ENCODE assay signal across 34 mouse cellular contexts in the genomic region with DNA sequence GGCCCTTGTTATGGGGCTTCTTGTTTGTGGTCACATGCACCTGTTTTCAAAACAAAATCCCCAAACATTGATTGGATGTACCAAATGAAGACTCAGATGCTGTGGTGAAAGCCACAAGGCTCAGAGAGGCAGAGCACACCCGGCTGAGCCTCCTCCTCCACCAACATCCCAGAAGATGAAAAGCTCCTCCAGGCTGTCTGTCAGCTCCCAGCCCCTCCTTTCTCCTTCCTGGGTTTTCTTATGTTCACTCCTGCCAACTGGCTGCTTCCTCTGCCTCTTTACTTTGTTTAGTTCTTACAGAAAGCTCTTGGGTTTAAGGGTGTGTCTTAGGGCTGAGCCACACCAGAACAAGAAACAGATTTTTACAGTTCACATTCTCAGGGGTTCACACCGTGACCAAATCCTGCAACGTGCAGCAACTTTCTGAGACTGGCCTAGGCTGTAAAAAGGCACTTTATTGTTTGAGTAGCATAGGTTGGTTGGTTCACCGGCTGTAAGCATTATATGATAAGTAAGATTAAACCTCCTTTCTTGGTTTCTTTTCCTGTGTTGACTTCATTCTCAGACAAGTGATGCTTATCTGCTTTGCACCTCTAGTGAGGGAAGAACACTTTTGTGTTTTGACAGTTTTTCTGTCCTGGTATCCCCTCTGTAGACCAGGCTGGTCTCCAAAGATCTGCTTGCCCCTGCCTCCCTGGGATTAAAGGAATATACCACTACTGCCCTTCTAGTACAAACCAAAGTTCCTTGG. TPM values are rescaled to one million over a fixed set of nuclear protein-coding genes. Genes with fewer than 3 reads are reported as not detected.
DNase-seq lines count a peak whose midpoint lies in the region; ATAC-seq and TF ChIP-seq lines count a peak whose summit lies in the region.
"Had no signal": no experiment of that assay in that cellular context is flagged by ENCODE, and none has a peak within 500 bp of the region (broad histone marks: within the 10 kb centered on the region; RNA-seq: fewer than 3 reads in every experiment).

No protein-coding gene starts in this region.

- H3K4me3 ChIP-seq in midbrain, embryonic 14.5 days (replicated peaks; ENCODE audit: low read depth, low read length), result no peak overlapping the region
- H3K4me3 ChIP-seq in cerebellum, adult 2 months (replicated peaks; ENCODE audit: insufficient read depth, low read depth, low read length), result no peak overlapping the region
- H3K4me3 ChIP-seq: embryonic facial prominence, embryonic 15.5 days; forebrain, embryonic 13.5 days; heart, adult 2 months; heart, embryonic 12.5 days; hindbrain, embryonic 10.5 days; hindbrain, embryonic 15.5 days; intestine, embryonic 15.5 days; layer of hippocampus, adult 2 months; left cerebral cortex, adult 2 months; limb, embryonic 12.5 days; midbrain, embryonic 13.5 days; neural tube, embryonic 15.5 days had no signal

- H3K27me3 ChIP-seq in midbrain, embryonic 14.5 days (ENCODE audit: control insufficient read depth, insufficient read depth, low read length), result no peaks in the 10 kb centered on the region
- no peaks in the 10 kb centered on the region for H3K27me3 ChIP-seq in cerebellum, adult 2 months (ENCODE audit: control insufficient read depth, insufficient read depth, low read length)
- H3K27me3 ChIP-seq: CH12.LX; embryonic facial prominence, embryonic 15.5 days; forebrain, embryonic 13.5 days; heart, embryonic 12.5 days; hindbrain, embryonic 15.5 days; intestine, embryonic 15.5 days; limb, embryonic 12.5 days; midbrain, embryonic 13.5 days; neural tube, embryonic 15.5 days had no signal

- ATAC-seq in midbrain, embryonic 14.5 days (ENCODE audit: low FRiP score, low TSS enrichment), result no peak
- ATAC-seq: forebrain, embryonic 13.5 days; intestine, embryonic 15.5 days; midbrain, embryonic 13.5 days had no signal

- TF ChIP-seq CTCF in cerebellum, adult 2 months (IDR thresholded peaks at IDR 0.05; ENCODE audit: borderline replicate concordance, insufficient read depth, low read depth, low read length), result no peak

- H3K4me1 ChIP-seq in midbrain, embryonic 14.5 days (ENCODE audit: control insufficient read depth, insufficient read depth, low read length), result no peaks in the 10 kb centered on the region
- H3K4me1 ChIP-seq in cerebellum, adult 2 months (ENCODE audit: control insufficient read depth, insufficient read depth, low read length), result peaks cover 24% of the 10 kb centered on the region
- H3K4me1 ChIP-seq: forebrain, embryonic 13.5 days; heart, embryonic 12.5 days; hindbrain, embryonic 10.5 days; hindbrain, embryonic 15.5 days; intestine, embryonic 15.5 days; limb, embryonic 12.5 days; midbrain, embryonic 13.5 days; neural tube, embryonic 15.5 days had no signal

- 92% methylated on average over 4 of the region's 4 CpGs for WGBS in midbrain, embryonic 14.5 days
- WGBS in cerebellum, adult 2 months, result 85% methylated on average over 4 of the region's 4 CpGs

- H3K4me2 ChIP-seq in midbrain, embryonic 14.5 days (ENCODE audit: low read length), result no peak overlapping the region
- H3K4me2 ChIP-seq: embryonic facial prominence, embryonic 15.5 days; forebrain, embryonic 13.5 days; heart, embryonic 12.5 days; hindbrain, embryonic 15.5 days; intestine, embryonic 15.5 days; limb, embryonic 12.5 days; midbrain, embryonic 13.5 days; neural tube, embryonic 15.5 days had no signal

- DNase-seq in heart, adult 11 months, result peak; percentile 90
- no peak for DNase-seq in heart, postnatal 14 days
- DNase-seq in thymus, postnatal 0 days (ENCODE audit: low spot score), result peak; percentile 26
- no peak for DNase-seq in thymus, postnatal 25 days
- DNase-seq in induced T-regulatory cell, adult 2 months (ENCODE audit: low read depth), result peak; percentile 44
- DNase-seq in midbrain, embryonic 14.5 days, result no peak
- DNase-seq in right cerebral cortex, adult 2 months (ENCODE audit: low spot score in 2 of 2), result no peak
- DNase-seq in cerebellum, adult 2 months, result no peak
- DNase-seq: adrenal gland, postnatal 14 days; cerebellum, adult 11-12 months; cerebellum, postnatal 10 days; gastrocnemius, postnatal 25 days; heart, adult 2 months; kidney, adult 2 months; kidney, postnatal 36 days; retina, postnatal 1 day; right cerebral cortex, postnatal 25 days had no signal

- H3K9me3 ChIP-seq in midbrain, embryonic 14.5 days (ENCODE audit: control insufficient read depth, low read length), result no peaks in the 10 kb centered on the region
- H3K9me3 ChIP-seq: embryonic facial prominence, embryonic 15.5 days; forebrain, embryonic 13.5 days; heart, embryonic 12.5 days; hindbrain, embryonic 10.5 days; hindbrain, embryonic 15.5 days; intestine, embryonic 15.5 days; limb, embryonic 12.5 days; midbrain, embryonic 13.5 days; neural tube, embryonic 15.5 days had no signal

- intact Hi-C loops in heart, postnatal 14 days (cut with DNase I), result no loop called here

- H3K36me3 ChIP-seq in midbrain, embryonic 14.5 days (ENCODE audit: control insufficient read depth, insufficient read depth, low read length), result peaks cover 67% of the 10 kb centered on the region

- H3K27ac ChIP-seq in midbrain, embryonic 14.5 days (replicated peaks; ENCODE audit: low read depth, low read length), result no peak overlapping the region
- no peak overlapping the region for H3K27ac ChIP-seq in cerebellum, adult 2 months (ENCODE audit: insufficient read depth, low read length)
- H3K27ac ChIP-seq: embryonic facial prominence, embryonic 15.5 days; forebrain, embryonic 13.5 days; heart, adult 2 months; hindbrain, embryonic 10.5 days; hindbrain, embryonic 15.5 days; intestine, embryonic 15.5 days; layer of hippocampus, adult 2 months; left cerebral cortex, adult 2 months; limb, embryonic 12.5 days; midbrain, embryonic 13.5 days; neural tube, embryonic 15.5 days had no signal

- no peak overlapping the region for H3K9ac ChIP-seq in midbrain, embryonic 14.5 days (replicated peaks; ENCODE audit: low read length)
- H3K9ac ChIP-seq: embryonic facial prominence, embryonic 15.5 days; forebrain, embryonic 13.5 days; heart, embryonic 12.5 days; hindbrain, embryonic 15.5 days; intestine, embryonic 15.5 days; limb, embryonic 12.5 days; midbrain, embryonic 13.5 days; neural tube, embryonic 15.5 days had no signal

- no peak for TF ChIP-seq POLR2A in cerebellum, adult 2 months (IDR thresholded peaks at IDR 0.05; ENCODE audit: borderline replicate concordance, insufficient read depth, low read length)

RNA-seq across cellular contexts. Expression of a gene that starts 14.5 kb away (rescaled TPM):
- 100 to 1,000 TPM; 128 to 136 TPM for total RNA-seq in heart, postnatal 14 days (2021)
- 278 and 281 TPM in 2 replicates for polyA plus RNA-seq in thymus, postnatal 0 days (2015; fragmentation: Nextera tagmentation; extraction: Ambion mirVana)
- 490 and 510 TPM in 2 replicates for polyA plus RNA-seq in midbrain, embryonic 14.5 days (2014; fragmentation: Nextera tagmentation; extraction: Ambion mirVana)
- 373 and 404 TPM in 2 replicates for polyA plus RNA-seq in cerebellum, adult 2 months (2012; rRNA removed)

RNA-seq across cellular contexts. Expression of a gene that starts 21.3 kb away (rescaled TPM):
- 1 to 10 TPM; 1.7 to 2.0 TPM for total RNA-seq in heart, postnatal 14 days (2021)
- polyA plus RNA-seq in thymus, postnatal 0 days (2015; fragmentation: Nextera tagmentation; extraction: Ambion mirVana), result 1.5 and 2.2 TPM in 2 replicates
- polyA plus RNA-seq in midbrain, embryonic 14.5 days (2014; fragmentation: Nextera tagmentation; extraction: Ambion mirVana), result 14.8 and 16.7 TPM in 2 replicates
- 15.1 and 15.8 TPM in 2 replicates for polyA plus RNA-seq in cerebellum, adult 2 months (2012; rRNA removed)
- total RNA-seq: monocyte, adult 5-6 weeks had no signal

RNA-seq across cellular contexts. Expression of a gene that starts 37.1 kb away (rescaled TPM):
- total RNA-seq in heart, postnatal 14 days (2021), result 1 to 10 TPM; 1.9 to 2.2 TPM
- polyA plus RNA-seq in thymus, postnatal 0 days (2015; fragmentation: Nextera tagmentation; extraction: Ambion mirVana), result 4.6 and 5.4 TPM in 2 replicates
- 5.3 and 5.6 TPM in 2 replicates for polyA plus RNA-seq in midbrain, embryonic 14.5 days (2014; fragmentation: Nextera tagmentation; extraction: Ambion mirVana)
- 9.4 and 10.2 TPM in 2 replicates for polyA plus RNA-seq in cerebellum, adult 2 months (2012; rRNA removed)

RNA-seq across cellular contexts. Expression of a gene that starts 44.8 kb away (rescaled TPM):
- total RNA-seq in heart, postnatal 14 days (2021), result not detected
- polyA plus RNA-seq in thymus, postnatal 0 days (2015; fragmentation: Nextera tagmentation; extraction: Ambion mirVana), result 0.09 and 0.27 TPM in 2 replicates
- polyA plus RNA-seq in midbrain, embryonic 14.5 days (2014; fragmentation: Nextera tagmentation; extraction: Ambion mirVana), result 3.1 and 3.2 TPM in 2 replicates
- 2.1 and 3.1 TPM in 2 replicates for polyA plus RNA-seq in cerebellum, adult 2 months (2012; rRNA removed)
- total RNA-seq: adrenal gland, postnatal 14 days; CH12.LX; common myeloid progenitor, adult 5-6 weeks; heart, adult 2 months; liver, adult 2 months; megakaryocyte progenitor cell, adult 5-6 weeks; monocyte, adult 5-6 weeks had no signal
- polyA plus RNA-seq: heart, adult 2 months; heart, postnatal 0 days; liver, adult 2 months had no signal

RNA-seq across cellular contexts. Expression of a gene that starts 56.1 kb away (rescaled TPM):
- total RNA-seq in heart, postnatal 14 days (2021), result 10 to 100 TPM; 84.1 to 85.3 TPM
- 169 and 186 TPM in 2 replicates for polyA plus RNA-seq in thymus, postnatal 0 days (2015; fragmentation: Nextera tagmentation; extraction: Ambion mirVana)
- polyA plus RNA-seq in midbrain, embryonic 14.5 days (2014; fragmentation: Nextera tagmentation; extraction: Ambion mirVana), result 145 and 186 TPM in 2 replicates
- polyA plus RNA-seq in cerebellum, adult 2 months (2012; rRNA removed), result 90.2 and 91.7 TPM in 2 replicates

Comparison
In these comparisons a context has a peak if more than half of its experiments do, and no peak if none do; other contexts are left out.
1. DNase-seq: peak in heart, adult 11 months (single experiment), thymus, postnatal 0 days (single experiment) and induced T-regulatory cell, adult 2 months (single experiment); none in heart, postnatal 14 days (0 of 2), thymus, postnatal 25 days (single experiment), midbrain, embryonic 14.5 days (single experiment), right cerebral cortex, adult 2 months (0 of 2) and cerebellum, adult 2 months (0 of 2).